Mouse (Mus musculus) frontal cortex, postnatal 36 days (tissue): ENCODE results near the gene Kctd15.
A peak's percentile ranks its signal among the peaks of the same experiment; 100 is the strongest.

Experiments used
- DNase-seq, 2 experiments: peaks; one replicate each; pipeline ENCODE4 v3.0.0; 2022; ENCODE audit warnings: low spot score in 2 of 2

The Kctd15 gene

GRCm38 (mm10) chr7:34656632-34657031, at the start of gene Kctd15:
TSS of gene Kctd15 (minus strand) at chr7:34656732.
- DNase-seq, result no peak

- DNase-seq, result no peak
Observed at GRCm38 (mm10) chr7:34704401-34704800, 47.9 kb upstream of the Kctd15 start.

- DNase-seq, result no peak
Observed at GRCm38 (mm10) chr7:34703437-34703836, 46.9 kb upstream of the Kctd15 start.

GRCm38 (mm10) chr7:34702718-34703351, 46.3 kb upstream of the Kctd15 start:
- DNase-seq, result peak; percentile 17 to 51

GRCm38 (mm10) chr7:34699888-34700287, 43.4 kb upstream of the Kctd15 start:
- DNase-seq, result peak in 1 of 2 experiments; percentile 17

- DNase-seq, result no peak
Observed at GRCm38 (mm10) chr7:34698221-34698620, 41.7 kb upstream of the Kctd15 start.

- DNase-seq, result no peak
Observed at GRCm38 (mm10) chr7:34696086-34696485, 39.6 kb upstream of the Kctd15 start.

- no peak for DNase-seq
Observed at GRCm38 (mm10) chr7:34694898-34695297, 38.4 kb upstream of the Kctd15 start.

GRCm38 (mm10) chr7:34693916-34694315, 37.4 kb upstream of the Kctd15 start:
- no peak for DNase-seq

- DNase-seq, result no peak
Observed at GRCm38 (mm10) chr7:34693072-34693471, 36.5 kb upstream of the Kctd15 start.

- no peak for DNase-seq
Observed at GRCm38 (mm10) chr7:34690111-34690510, 33.6 kb upstream of the Kctd15 start.

GRCm38 (mm10) chr7:34689028-34689427, 32.5 kb upstream of the Kctd15 start:
- no peak for DNase-seq

GRCm38 (mm10) chr7:34685801-34686200, 29.3 kb upstream of the Kctd15 start:
- DNase-seq, result no peak

GRCm38 (mm10) chr7:34685176-34685575, 28.6 kb upstream of the Kctd15 start:
- no peak for DNase-seq

GRCm38 (mm10) chr7:34680771-34681421, 24.4 kb upstream of the Kctd15 start:
- DNase-seq, result no peak

- no peak for DNase-seq
Observed at GRCm38 (mm10) chr7:34679886-34680285, 23.4 kb upstream of the Kctd15 start.

- peak; percentile 83 to 87 for DNase-seq
Observed at GRCm38 (mm10) chr7:34675831-34676514, 19.4 kb upstream of the Kctd15 start.

GRCm38 (mm10) chr7:34675120-34675790, 18.7 kb upstream of the Kctd15 start:
- DNase-seq, result no peak

- DNase-seq, result no peak
Observed at GRCm38 (mm10) chr7:34672916-34673315, 16.4 kb upstream of the Kctd15 start.

GRCm38 (mm10) chr7:34671911-34672310, 15.4 kb upstream of the Kctd15 start:
- peak; percentile 90 to 92 for DNase-seq

- no peak for DNase-seq
Observed at GRCm38 (mm10) chr7:34670778-34671177, 14.2 kb upstream of the Kctd15 start.

GRCm38 (mm10) chr7:34669336-34669735, 12.8 kb upstream of the Kctd15 start:
- no peak for DNase-seq
